Mouse (Mus musculus) cortical plate, adult 2 months (tissue): ENCODE measurements around the gene Gm45717.

Experiments
- CTCF ChIP-seq: fragments of 200-500 bp; IDR thresholded peaks from 2 replicates; pipeline ENCODE4 v1.5.1; 2011; ENCODE audit warnings: mild to moderate bottlenecking, control low read depth, low read length; ENCODE audit not compliant: insufficient read depth; ENCODE audit errors: extremely low read depth
- POLR2A ChIP-seq: fragments of 200-500 bp; IDR thresholded peaks from 2 replicates; pipeline ENCODE4 v1.6.1; 2011; ENCODE audit warnings: mild to moderate bottlenecking, low read length, control low read depth; ENCODE audit not compliant: insufficient read depth; ENCODE audit errors: extremely low read depth

DNA sequence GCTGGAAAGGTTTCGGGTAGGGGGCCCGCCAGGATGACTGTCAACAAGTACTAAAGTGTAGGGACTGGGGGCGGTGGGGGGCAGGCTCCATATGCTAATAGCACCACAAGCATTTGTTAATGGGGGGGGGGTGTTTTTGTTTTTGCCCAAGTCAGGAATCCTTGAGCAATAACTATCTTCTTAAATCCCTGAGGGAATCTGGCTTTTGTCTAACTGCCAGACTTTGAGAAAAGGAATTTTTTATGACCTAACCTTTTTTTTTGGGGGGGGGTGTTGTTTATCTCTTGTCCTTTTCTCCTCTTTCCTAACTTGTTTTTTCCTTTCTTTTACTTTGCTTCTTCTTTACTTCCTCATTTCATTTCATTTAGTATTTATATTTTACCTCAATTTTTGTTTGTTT lies 19.7 kb upstream of the Gm45717 start:
- TF ChIP-seq CTCF (no peak), POLR2A (no peak)
